Comparison of ENCODE assay signal across 21 mouse cellular contexts in the genomic region with DNA sequence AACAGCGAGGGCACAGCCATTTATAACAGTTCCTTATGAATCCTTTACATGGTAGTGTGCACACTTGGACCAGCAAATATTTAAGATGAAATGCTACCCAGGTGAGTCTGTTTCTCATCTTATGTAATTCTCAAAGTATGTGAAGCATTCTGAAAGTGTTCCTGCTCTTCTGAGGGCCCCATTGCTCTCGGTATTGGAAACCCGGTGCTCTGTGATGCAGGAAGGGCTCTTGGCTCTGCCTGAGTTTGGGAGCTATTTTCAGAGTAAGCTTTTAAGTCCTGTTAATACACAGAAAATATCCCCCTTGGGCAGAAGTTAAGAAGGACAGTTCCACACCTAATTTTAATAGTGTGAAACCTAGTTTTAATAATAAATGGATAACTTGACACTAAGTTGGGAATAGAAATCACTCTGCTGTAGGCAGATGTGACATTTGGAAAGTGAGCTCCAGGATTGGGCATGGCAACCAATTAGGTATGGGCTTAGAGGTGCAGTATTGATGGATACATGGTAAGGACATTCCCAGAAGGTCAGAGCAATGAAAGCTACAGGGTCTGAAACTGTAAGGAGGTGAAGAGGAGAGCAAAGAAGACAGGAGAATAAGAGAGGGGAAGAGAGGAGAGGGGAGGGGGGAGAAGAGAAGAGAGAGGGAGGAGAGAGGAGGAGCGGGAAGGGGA.
"Had no signal": no experiment of that assay in that cellular context is flagged by ENCODE, and none has a peak within 500 bp of the region (broad histone marks: within the 10 kb centered on the region; RNA-seq: fewer than 3 reads in every experiment).

No protein-coding gene starts in this region.

- DNase-seq: kidney, adult 2 months; kidney, postnatal 25 days; layer of hippocampus, adult 9-11 months; liver; lung, adult 2 months; retina, postnatal 1 day; right cerebral cortex, postnatal 25 days; spleen, adult 18-20 months; thymus, postnatal 25 days had no signal

- ATAC-seq: intestine, postnatal 0 days; liver, embryonic 12.5 days; midbrain, embryonic 15.5 days had no signal

- H3K4me2 ChIP-seq: limb, embryonic 13.5 days; liver, embryonic 12.5 days; liver, embryonic 15.5 days; midbrain, embryonic 15.5 days; neural tube, embryonic 13.5 days; stomach, embryonic 15.5 days had no signal

- H3K9me3 ChIP-seq: limb, embryonic 10.5 days; limb, embryonic 13.5 days; liver, embryonic 12.5 days; liver, embryonic 15.5 days; midbrain, embryonic 15.5 days; neural tube, embryonic 13.5 days; stomach, embryonic 15.5 days had no signal

- H3K27me3 ChIP-seq: limb, embryonic 13.5 days; liver, embryonic 12.5 days; liver, embryonic 15.5 days; midbrain, embryonic 15.5 days; neural tube, embryonic 13.5 days; stomach, embryonic 15.5 days had no signal

- H3K36me3 ChIP-seq: limb, embryonic 10.5 days; limb, embryonic 13.5 days; liver, embryonic 12.5 days; liver, embryonic 15.5 days; midbrain, embryonic 15.5 days; neural tube, embryonic 13.5 days; stomach, embryonic 15.5 days had no signal

- H3K4me1 ChIP-seq: liver, embryonic 12.5 days; liver, embryonic 15.5 days; midbrain, embryonic 15.5 days; neural tube, embryonic 13.5 days; stomach, embryonic 15.5 days had no signal

- H3K9ac ChIP-seq: limb, embryonic 13.5 days; liver, embryonic 12.5 days; liver, embryonic 15.5 days; midbrain, embryonic 15.5 days; neural tube, embryonic 13.5 days; stomach, embryonic 15.5 days had no signal

- H3K27ac ChIP-seq: kidney, postnatal 0 days; layer of hippocampus, adult 2 months; limb, embryonic 10.5 days; limb, embryonic 13.5 days; liver, embryonic 12.5 days; liver, embryonic 15.5 days; macrophage; midbrain, embryonic 15.5 days; neural tube, embryonic 13.5 days; stomach, embryonic 15.5 days had no signal

- H3K4me3 ChIP-seq: layer of hippocampus, adult 2 months; limb, embryonic 10.5 days; limb, embryonic 13.5 days; liver, embryonic 12.5 days; liver, embryonic 15.5 days; midbrain, embryonic 15.5 days; myocyte; neural tube, embryonic 13.5 days; stomach, embryonic 15.5 days had no signal
